Mouse (Mus musculus): Measurements from ENCODE around the gene Plpp7. TPM values are rescaled to one million over a fixed set of nuclear protein-coding genes. Genes with fewer than 3 reads are reported as not detected.
A peak's percentile ranks its signal among the peaks of the same experiment; 100 is the strongest.

Plpp7 gene
- total RNA-seq (2021), result 10 to 100 TPM; 27.6 to 28.0 TPM

- intact Hi-C loops (cut with DNase I), result no loop called here
These were observed at the start of gene Plpp7 for GRCm38 (mm10) chr2:32095351-32096121. Plpp7 (plus strand) TSS chr2:32095528.

GRCm38 (mm10) chr2:32046009-32046408 lies 49.3 kb upstream of the Plpp7 start:
- no peak for DNase-seq (ENCODE audit: low spot score in 2 of 2)
- intact Hi-C loops (cut with DNase I), result no loop called here

More at GRCm38 (mm10) chr2:32095351-32096121, at the start of gene Plpp7:
- peak; percentile 87 to 92 for DNase-seq (ENCODE audit: low spot score in 2 of 2)

GRCm38 (mm10) chr2:32047323-32047722 lies 48.0 kb upstream of the Plpp7 start:
- intact Hi-C loops (cut with DNase I), result no loop called here

GRCm38 (mm10) chr2:32051791-32052190 lies 43.5 kb upstream of the Plpp7 start:
- DNase-seq (ENCODE audit: low spot score in 2 of 2), result no peak
- intact Hi-C loops (cut with DNase I), result no loop called here

More at GRCm38 (mm10) chr2:32047323-32047722, 48.0 kb upstream of the Plpp7 start:
- no peak for DNase-seq (ENCODE audit: low spot score in 2 of 2)

GRCm38 (mm10) chr2:32052418-32052817 lies 42.9 kb upstream of the Plpp7 start:
- intact Hi-C loops (cut with DNase I), result no loop called here
- DNase-seq (ENCODE audit: low spot score in 2 of 2), result no peak

GRCm38 (mm10) chr2:32055357-32055965 lies 39.9 kb upstream of the Plpp7 start:
- intact Hi-C loops (cut with DNase I), result no loop called here
- no peak for DNase-seq (ENCODE audit: low spot score in 2 of 2)

GRCm38 (mm10) chr2:32056524-32056923 lies 38.8 kb upstream of the Plpp7 start:
- DNase-seq (ENCODE audit: low spot score in 2 of 2), result no peak
- intact Hi-C loops (cut with DNase I), result no loop called here

- intact Hi-C loops (cut with DNase I), result no loop called here
- DNase-seq (ENCODE audit: low spot score in 2 of 2), result no peak
These were observed 38.0 kb upstream of the Plpp7 start for GRCm38 (mm10) chr2:32057360-32057759.

- intact Hi-C loops (cut with DNase I), result no loop called here
- DNase-seq (ENCODE audit: low spot score in 2 of 2), result no peak
These were observed 37.5 kb upstream of the Plpp7 start for GRCm38 (mm10) chr2:32057794-32058193.

- intact Hi-C loops (cut with DNase I), result no loop called here
- no peak for DNase-seq (ENCODE audit: low spot score in 2 of 2)
These were observed 37.1 kb upstream of the Plpp7 start for GRCm38 (mm10) chr2:32058241-32058640.

- intact Hi-C loops (cut with DNase I), result no loop called here
These were observed 36.6 kb upstream of the Plpp7 start for GRCm38 (mm10) chr2:32058716-32059115.

GRCm38 (mm10) chr2:32059613-32060012 lies 35.7 kb upstream of the Plpp7 start:
- DNase-seq (ENCODE audit: low spot score in 2 of 2), result no peak
- intact Hi-C loops (cut with DNase I), result no loop called here

More at GRCm38 (mm10) chr2:32058716-32059115, 36.6 kb upstream of the Plpp7 start:
- DNase-seq (ENCODE audit: low spot score in 2 of 2), result no peak

GRCm38 (mm10) chr2:32060228-32060805 lies 35.0 kb upstream of the Plpp7 start:
- intact Hi-C loops (cut with DNase I), result no loop called here
- DNase-seq (ENCODE audit: low spot score in 2 of 2), result no peak

- DNase-seq (ENCODE audit: low spot score in 2 of 2), result no peak
- intact Hi-C loops (cut with DNase I), result no loop called here
These were observed 34.1 kb upstream of the Plpp7 start for GRCm38 (mm10) chr2:32061189-32061588.

- DNase-seq (ENCODE audit: low spot score in 2 of 2), result no peak
- intact Hi-C loops (cut with DNase I), result no loop called here
These were observed 33.4 kb upstream of the Plpp7 start for GRCm38 (mm10) chr2:32061722-32062505.

- DNase-seq (ENCODE audit: low spot score in 2 of 2), result no peak
- intact Hi-C loops (cut with DNase I), result no loop called here
These were observed 32.5 kb upstream of the Plpp7 start for GRCm38 (mm10) chr2:32062626-32063410.

- intact Hi-C loops (cut with DNase I), result no loop called here
These were observed 31.7 kb upstream of the Plpp7 start for GRCm38 (mm10) chr2:32063451-32064151.

GRCm38 (mm10) chr2:32064913-32065312 lies 30.4 kb upstream of the Plpp7 start:
- DNase-seq (ENCODE audit: low spot score in 2 of 2), result no peak
- intact Hi-C loops (cut with DNase I), result no loop called here

More at GRCm38 (mm10) chr2:32063451-32064151, 31.7 kb upstream of the Plpp7 start:
- DNase-seq (ENCODE audit: low spot score in 2 of 2), result no peak

- intact Hi-C loops (cut with DNase I), result no loop called here
- DNase-seq (ENCODE audit: low spot score in 2 of 2), result no peak
These were observed 29.9 kb upstream of the Plpp7 start for GRCm38 (mm10) chr2:32065371-32065791.

All from left cerebral cortex, postnatal 25 days (tissue).